Mouse (Mus musculus) CH12F3 (cell line): ENCODE data around the gene Pgap3.
"Not testable (repeated sequence)": the region's sequence is repeated elsewhere in the genome, so short reads cannot be mapped to it uniquely, and the experiment has no call there.

ENCODE experiments used
- in situ Hi-C: fragments of 300-500 bp; cut with MboI; formaldehyde crosslinking; loops from 2 replicates; pipeline ENCODE4 v1.14.3; 2020; ENCODE audit warnings: low sequenced_read_pairs

The Pgap3 gene

GRCm38 (mm10) chr11:98383261-98384030 lies 16.8 kb downstream of the Pgap3 start, which contains the start of gene Tcap:
Gene Tcap (plus strand): TSS chr11:98383811.
- in situ Hi-C loops, result no loop called here

GRCm38 (mm10) chr11:98382405-98382804 lies 17.9 kb downstream of the Pgap3 start:
- in situ Hi-C loops, result not testable (repeated sequence)

GRCm38 (mm10) chr11:98381651-98382050 lies 18.6 kb downstream of the Pgap3 start:
- in situ Hi-C loops, result no loop called here

- in situ Hi-C loops, result no loop called here
These were observed 20.2 kb downstream of the Pgap3 start for GRCm38 (mm10) chr11:98380106-98380505.

- in situ Hi-C loops, result no loop called here
These were observed 20.9 kb downstream of the Pgap3 start for GRCm38 (mm10) chr11:98379379-98379778.

- in situ Hi-C loops, result no loop called here
These were observed 22.5 kb downstream of the Pgap3 start for GRCm38 (mm10) chr11:98377787-98378186.

GRCm38 (mm10) chr11:98376756-98377155 lies 23.5 kb downstream of the Pgap3 start:
- in situ Hi-C loops, result no loop called here

GRCm38 (mm10) chr11:98374266-98374665 lies 26.0 kb downstream of the Pgap3 start:
- in situ Hi-C loops, result no loop called here

- in situ Hi-C loops, result no loop called here
These were observed 27.0 kb downstream of the Pgap3 start for GRCm38 (mm10) chr11:98373244-98373643.

GRCm38 (mm10) chr11:98372406-98372805 lies 27.9 kb downstream of the Pgap3 start:
- in situ Hi-C loops, result no loop called here

- in situ Hi-C loops, result no loop called here
These were observed 28.6 kb downstream of the Pgap3 start for GRCm38 (mm10) chr11:98371556-98372240.

GRCm38 (mm10) chr11:98370588-98370987 lies 29.7 kb downstream of the Pgap3 start:
- in situ Hi-C loops, result no loop called here

- in situ Hi-C loops, result no loop called here
These were observed 31.0 kb downstream of the Pgap3 start for GRCm38 (mm10) chr11:98369337-98369736.

GRCm38 (mm10) chr11:98367863-98368186 lies 32.5 kb downstream of the Pgap3 start:
- in situ Hi-C loops, result no loop called here

- in situ Hi-C loops, result no loop called here
These were observed 33.0 kb downstream of the Pgap3 start for GRCm38 (mm10) chr11:98367171-98367862.

- in situ Hi-C loops, result no loop called here
These were observed 34.0 kb downstream of the Pgap3 start for GRCm38 (mm10) chr11:98366290-98366689.

- in situ Hi-C loops, result no loop called here
These were observed 35.9 kb downstream of the Pgap3 start for GRCm38 (mm10) chr11:98364410-98364809.

GRCm38 (mm10) chr11:98363817-98364216 lies 36.5 kb downstream of the Pgap3 start:
- in situ Hi-C loops, result no loop called here

- in situ Hi-C loops, result no loop called here
These were observed 39.3 kb downstream of the Pgap3 start for GRCm38 (mm10) chr11:98360866-98361521.

GRCm38 (mm10) chr11:98358161-98359083 lies 41.9 kb downstream of the Pgap3 start, which contains the start of gene Stard3:
Gene Stard3 (plus strand): TSS chr11:98358368.
- in situ Hi-C loops, result no loop called here
